Mouse (Mus musculus) testis, adult 2 months (tissue): ENCODE data around the gene Stard3nl.

ENCODE experiments used
- CTCF ChIP-seq: fragments of 200-500 bp; IDR thresholded peaks from 2 replicates; pipeline ENCODE4 v1.5.1; 2012; ENCODE audit warnings: low read depth, mild to moderate bottlenecking, inconsistent platforms, low read length, moderate library complexity; ENCODE audit not compliant: control insufficient read depth, insufficient read depth, insufficient replicate concordance
- POLR2A ChIP-seq: fragments of 200-500 bp; IDR thresholded peaks from 2 replicates; pipeline ENCODE4 v1.6.1; 2012; ENCODE audit warnings: low read depth, mild to moderate bottlenecking, inconsistent platforms, low read length, moderate library complexity; ENCODE audit not compliant: control insufficient read depth

DNA sequence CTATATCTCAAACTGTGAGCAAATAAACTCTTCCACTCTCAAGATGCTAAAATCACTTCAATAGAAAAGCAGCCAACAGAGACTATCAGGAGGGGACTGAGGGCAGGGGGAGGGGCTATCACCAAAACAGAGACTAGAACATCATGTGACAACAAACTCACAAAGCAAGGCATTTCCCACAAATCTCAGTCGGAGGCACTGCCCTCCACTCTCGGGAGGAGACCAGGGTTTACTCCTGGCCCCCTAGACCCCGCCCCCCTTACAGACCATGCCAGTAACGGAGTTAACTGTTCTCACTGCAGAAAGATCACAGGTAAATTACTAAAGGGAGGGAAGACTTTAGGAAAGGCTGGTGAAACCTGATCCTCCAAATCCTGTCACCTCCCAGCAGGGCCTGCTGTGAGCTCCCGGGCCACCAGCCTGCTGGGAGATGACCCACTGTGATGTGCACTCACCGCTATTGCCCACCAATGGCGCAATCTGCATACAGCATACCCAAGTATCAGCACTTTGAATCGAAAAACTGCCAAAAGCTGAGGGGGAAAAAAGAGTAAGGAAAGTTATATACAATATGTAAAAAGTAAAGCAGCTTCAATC, 23.4 kb downstream of the Stard3nl start:
- TF ChIP-seq CTCF: no peak
- TF ChIP-seq POLR2A: no peak
